Mouse (Mus musculus) cerebral cortex, adult 2 months (tissue): ENCODE data around the gene Sh3bgrl3.

Source experiments
- WGBS: fragments of 180-500 bp; shearing (Covaris S2); methylation state at CpG from one replicate; pipeline ENCODE4 v1.1.7; 2018; 5-methylcytosine and 5-hydroxymethylcytosine counted together

Gene Sh3bgrl3

GRCm38 (mm10) chr4:134128221-134128982, at the start of gene Sh3bgrl3:
Gene Sh3bgrl3, minus strand, starts transcription at chr4:134128789.
- WGBS, result under 1% methylated on average over 50 of the region's 50 CpGs

GRCm38 (mm10) chr4:134172391-134172790, 43.8 kb upstream of the Sh3bgrl3 start:
- 44% methylated on average over 3 of the region's 3 CpGs for WGBS

DNA sequence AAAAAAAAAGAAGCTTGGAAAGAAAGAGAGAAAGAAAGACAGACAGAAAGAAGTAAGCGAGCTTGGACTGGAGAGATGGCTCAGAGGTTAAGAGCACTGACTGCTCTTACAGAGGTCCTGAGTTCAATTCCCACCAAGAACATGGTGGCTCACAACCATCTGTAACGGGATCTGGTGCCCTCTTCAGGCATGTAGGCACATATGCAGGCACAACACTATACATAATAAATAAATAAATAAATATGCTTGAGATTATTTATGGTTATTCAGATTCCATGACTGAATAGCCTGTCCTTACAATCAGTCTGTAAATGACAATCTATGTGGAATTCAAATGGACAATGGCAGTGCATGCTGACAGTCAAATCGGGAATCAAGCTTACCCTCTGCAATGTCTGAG, 38.3 kb upstream of the Sh3bgrl3 start:
- 93% methylated on average over 3 of the region's 3 CpGs for WGBS

DNA sequence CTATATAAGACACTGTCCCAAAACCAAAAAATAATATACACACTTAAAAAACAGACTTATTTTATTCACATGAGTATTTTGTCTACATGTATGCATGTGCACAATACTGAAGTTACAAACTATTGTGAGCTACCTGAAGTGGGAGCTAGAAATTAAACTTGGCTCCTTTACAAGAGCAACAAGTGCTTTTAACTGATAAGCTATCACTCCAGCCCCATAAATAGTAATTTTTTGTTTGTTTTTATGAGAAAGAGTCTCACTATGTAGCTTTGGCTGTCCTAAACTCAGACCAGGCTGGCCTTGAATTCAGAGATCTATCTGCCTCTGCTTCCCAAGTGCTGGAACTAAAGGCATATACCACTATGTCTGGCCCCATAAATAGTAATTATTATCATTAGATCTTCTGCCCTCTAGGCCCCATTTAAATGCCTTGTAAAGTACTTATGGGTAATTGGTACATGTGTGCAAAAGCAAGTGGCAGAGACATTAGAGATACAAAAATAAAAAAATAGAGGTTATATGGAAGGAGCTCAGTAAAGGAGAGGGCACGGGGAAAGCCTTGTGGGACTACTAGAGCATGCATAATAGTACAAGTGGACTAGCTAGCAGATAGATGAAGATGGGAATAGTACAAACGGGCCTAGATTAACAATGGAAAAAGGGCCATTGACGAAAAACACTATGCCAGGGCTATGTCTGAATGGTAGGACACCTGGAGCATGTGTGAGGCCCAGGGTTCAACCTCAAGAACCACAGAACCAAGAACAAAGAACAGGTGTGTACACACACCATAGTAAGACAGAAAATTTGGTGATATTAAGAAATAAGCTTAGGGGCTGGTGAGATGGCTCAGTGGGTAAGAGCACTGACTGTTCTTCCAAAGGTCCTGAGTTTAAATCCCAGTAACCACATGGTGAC, 37.2 kb upstream of the Sh3bgrl3 start:
- WGBS, result 89% methylated on average over 3 of the region's 3 CpGs

DNA sequence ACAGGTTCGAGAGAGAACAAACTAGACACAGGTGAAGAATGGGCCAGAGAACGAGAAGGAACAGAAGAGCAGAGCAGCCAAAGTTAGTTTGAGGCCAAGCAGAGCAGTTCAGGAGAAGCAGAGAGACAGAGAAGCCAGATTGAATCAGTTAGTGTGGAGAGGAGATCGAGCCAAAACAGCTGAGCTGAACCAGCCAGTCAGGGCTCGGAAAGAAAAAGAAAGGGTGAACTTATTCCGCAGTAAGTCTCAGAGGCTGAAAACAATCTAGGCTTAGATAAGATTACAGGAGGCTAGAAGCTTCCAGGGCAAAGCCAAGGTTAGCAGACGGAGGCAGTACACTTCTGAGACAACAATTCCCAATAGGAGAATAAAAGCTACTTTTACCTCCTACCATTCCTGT, 36.4 kb upstream of the Sh3bgrl3 start:
- WGBS, result 58% methylated on average over 6 of the region's 6 CpGs

DNA sequence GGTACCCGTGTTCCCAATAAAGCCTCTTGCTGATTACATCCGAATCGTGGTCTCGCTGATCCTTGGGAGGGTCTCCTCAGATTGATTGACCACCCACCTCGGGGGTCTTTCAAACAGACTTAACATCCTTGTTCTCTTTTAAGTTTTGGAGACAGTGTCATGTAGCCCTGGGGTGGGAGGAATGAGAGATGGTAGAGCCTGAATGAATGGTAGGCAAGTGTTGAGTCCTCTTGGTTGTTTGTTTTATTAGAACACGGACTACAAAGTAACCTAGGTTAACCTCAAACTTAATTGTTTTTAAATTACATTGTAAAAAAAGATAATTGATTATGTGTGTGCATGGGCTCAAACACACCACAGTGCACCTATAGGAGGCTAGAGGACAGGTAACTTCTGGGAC, 36.0 kb upstream of the Sh3bgrl3 start:
- 84% methylated on average over 5 of the region's 6 CpGs for WGBS

DNA sequence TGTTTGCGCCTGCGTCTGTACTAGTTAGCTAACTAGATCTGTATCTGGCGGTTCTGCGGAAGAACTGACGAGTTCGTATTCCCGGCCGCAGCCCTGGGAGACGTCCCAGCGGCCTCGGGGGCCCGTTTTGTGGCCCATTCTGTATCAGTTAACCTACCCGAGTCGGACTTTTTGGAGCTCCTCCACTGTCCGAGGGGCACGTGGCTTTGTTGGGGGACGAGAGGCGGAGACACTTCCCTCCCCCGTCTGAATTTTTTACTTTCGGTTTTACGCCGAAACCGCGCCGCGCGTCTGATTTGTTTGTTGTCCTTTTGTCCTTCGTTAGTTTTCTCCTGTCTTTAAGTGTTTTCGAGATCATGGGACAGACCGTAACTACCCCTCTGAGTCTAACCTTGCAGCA, 31.5 kb upstream of the Sh3bgrl3 start:
- 14% methylated on average over 30 of the region's 30 CpGs for WGBS

- WGBS, result 88% methylated on average over 6 of the region's 6 CpGs
These were observed 30.2 kb upstream of the Sh3bgrl3 start for GRCm38 (mm10) chr4:134158774-134159173.

- 92% methylated on average over 2 of the region's 2 CpGs for WGBS
These were observed 29.0 kb upstream of the Sh3bgrl3 start for GRCm38 (mm10) chr4:134157558-134157957.

- 44% methylated on average over 8 of the region's 8 CpGs for WGBS
These were observed 28.2 kb upstream of the Sh3bgrl3 start for GRCm38 (mm10) chr4:134156744-134157143.

DNA sequence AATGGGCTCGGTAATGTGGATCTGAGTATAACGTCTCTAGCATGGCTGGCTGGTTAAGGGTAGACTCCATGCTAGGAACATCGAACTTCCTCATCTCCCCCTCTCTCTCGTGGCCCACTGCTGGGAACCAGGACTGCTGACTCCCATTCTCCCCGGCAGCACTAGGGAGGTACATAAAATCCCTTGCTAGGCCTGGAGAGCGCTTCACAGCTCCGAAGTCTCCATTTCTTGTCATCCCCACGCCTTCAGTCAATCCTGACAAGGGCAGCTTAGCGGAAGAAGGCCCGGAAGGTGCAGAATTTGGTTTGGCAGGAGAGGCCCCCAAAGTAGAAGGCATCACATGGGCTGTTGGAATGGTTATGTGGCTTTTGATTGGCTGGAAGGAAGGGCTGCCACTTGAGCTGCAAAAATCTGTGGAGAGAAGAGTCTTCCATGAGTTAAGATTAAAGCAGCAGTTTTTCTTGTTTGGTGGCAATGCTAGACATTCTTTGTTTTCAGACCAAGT, 27.4 kb upstream of the Sh3bgrl3 start:
- 89% methylated on average over 10 of the region's 10 CpGs for WGBS

DNA sequence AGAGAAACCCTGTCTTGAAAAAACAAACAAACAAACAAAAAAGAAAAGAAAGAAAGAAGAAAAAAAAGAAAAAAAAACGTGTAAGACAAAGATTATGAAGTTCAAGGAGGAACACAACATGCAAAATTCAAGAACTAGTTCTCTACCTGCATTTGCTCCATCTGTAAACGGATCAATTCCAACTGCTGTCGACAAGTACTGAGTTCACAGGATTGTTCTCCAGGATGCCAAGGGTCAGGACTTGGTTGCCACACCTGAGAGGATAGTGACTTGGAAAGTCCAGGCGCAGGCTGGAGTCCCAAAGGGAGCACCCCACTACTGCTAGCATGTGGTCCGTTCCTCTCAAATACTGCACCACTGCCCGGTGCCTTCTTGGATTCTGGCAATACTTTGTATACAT, 26.9 kb upstream of the Sh3bgrl3 start:
- 92% methylated on average over 6 of the region's 6 CpGs for WGBS

GRCm38 (mm10) chr4:134154354-134154753, 25.8 kb upstream of the Sh3bgrl3 start:
- 94% methylated on average over 3 of the region's 3 CpGs for WGBS

DNA sequence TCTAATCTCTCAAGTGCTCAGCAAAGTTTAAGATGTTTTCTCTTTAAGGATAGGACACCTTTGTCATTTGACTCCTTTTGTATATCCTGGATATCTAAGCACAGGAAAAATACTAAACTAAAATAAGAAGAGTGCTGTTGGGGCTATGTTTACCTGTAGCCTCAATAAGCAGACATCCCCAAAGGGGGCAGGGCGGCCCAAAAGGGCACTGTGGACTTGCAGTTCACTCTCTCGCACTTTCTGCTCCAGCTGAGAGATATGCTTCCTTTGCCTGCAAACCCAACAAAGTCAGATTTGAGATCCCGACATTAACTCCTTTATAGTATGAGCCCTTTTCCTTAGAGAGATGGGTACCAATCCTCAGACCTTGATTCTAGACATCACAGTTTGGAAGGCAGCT, 25.1 kb upstream of the Sh3bgrl3 start:
- 97% methylated on average over 3 of the region's 3 CpGs for WGBS

- 82% methylated on average over 3 of the region's 3 CpGs for WGBS
These were observed 23.5 kb upstream of the Sh3bgrl3 start for GRCm38 (mm10) chr4:134152112-134152511.

GRCm38 (mm10) chr4:134149389-134149788, 20.8 kb upstream of the Sh3bgrl3 start:
- 93% methylated on average over 4 of the region's 4 CpGs for WGBS

DNA sequence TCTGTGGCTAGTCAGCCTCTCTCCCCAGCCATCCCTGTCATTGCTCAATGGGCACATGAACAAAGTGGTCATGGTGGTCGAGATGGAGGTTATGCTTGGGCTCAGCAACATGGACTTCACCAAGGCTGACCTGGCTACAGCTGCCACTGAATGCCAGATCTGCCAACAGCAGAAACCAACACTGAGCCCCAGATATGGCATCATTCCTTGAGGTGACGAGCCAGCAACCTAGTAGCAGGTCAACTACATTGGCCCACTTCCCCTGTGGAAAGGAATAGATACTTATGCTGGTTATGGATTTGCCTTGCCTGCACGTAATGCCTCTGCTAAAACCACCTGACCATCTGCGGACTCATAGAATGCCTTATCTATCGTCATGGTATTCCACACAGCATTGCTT, 15.7 kb upstream of the Sh3bgrl3 start:
- 95% methylated on average over 5 of the region's 5 CpGs for WGBS

DNA sequence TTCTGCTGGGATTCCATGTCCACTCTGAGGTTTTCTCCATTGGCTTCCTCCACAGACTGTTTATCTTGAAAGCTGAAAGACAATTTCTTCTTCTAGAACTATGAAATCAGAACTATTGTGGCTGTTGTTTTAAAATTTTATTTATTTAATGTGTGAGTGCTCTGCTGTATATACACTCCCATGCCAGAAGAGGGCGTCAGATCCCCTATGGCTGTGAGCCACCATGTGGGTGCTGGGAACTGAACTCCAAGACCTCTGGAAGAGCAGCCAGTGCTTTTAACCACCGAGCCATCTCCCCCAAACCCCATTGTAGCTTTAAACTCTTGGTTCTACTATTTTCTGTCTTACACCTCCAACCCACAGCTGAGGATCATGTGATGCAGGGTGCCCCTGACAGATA, 10.3 kb upstream of the Sh3bgrl3 start:
- 83% methylated on average over 2 of the region's 2 CpGs for WGBS

DNA sequence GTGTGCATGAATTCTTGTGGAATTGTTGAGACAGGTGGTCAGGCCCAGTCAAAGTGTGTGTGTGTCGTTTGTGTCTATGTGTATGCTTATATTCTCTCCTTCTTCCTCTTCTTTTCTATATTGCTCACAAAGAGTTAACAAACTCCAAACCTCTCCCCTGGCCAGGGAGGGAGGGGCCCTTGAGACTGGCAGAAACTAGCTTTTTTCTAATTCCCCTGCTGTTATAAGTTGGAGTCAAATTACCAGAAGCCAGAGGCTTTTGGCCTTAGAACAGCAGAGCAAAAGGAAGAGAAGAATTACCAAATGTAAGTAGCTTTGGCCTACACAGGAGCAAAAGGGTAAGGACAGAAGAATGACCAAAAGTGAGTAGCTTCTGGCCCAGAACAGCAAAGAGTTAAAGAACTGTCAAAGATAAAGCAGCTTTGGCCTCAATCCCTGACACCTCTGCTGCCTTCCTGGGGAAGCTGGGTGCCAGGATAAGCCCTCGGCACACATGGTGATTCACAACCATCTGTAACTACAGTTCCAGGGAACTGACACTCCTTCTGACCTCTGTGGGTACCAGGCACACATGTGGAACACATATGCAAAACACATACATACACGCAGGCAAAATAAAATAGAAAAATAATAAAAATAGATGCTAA, 7.8 kb upstream of the Sh3bgrl3 start:
- 72% methylated on average over 3 of the region's 3 CpGs for WGBS

GRCm38 (mm10) chr4:134132519-134133095, 4.0 kb upstream of the Sh3bgrl3 start:
- 78% methylated on average over 8 of the region's 8 CpGs for WGBS

DNA sequence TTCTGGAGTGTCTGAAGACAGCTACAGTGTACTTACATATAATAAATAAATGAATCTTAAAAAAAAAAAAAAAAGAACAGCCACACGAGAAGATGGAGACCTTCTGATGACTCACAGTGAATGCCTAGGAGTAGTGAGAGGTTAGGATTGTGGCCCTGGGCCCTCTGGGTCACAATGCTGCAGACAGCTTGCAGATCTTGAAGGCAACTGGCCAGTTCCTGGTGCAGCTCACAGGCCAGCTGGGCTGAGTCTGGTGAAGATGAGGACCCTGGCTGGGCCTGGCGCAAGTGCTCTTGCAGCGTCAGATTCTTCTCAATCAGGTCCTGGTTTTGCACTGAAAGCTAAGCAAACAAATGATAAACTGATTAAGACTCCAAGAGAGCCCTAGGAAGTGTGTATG, 3.5 kb upstream of the Sh3bgrl3 start:
- 90% methylated on average over 3 of the region's 3 CpGs for WGBS

DNA sequence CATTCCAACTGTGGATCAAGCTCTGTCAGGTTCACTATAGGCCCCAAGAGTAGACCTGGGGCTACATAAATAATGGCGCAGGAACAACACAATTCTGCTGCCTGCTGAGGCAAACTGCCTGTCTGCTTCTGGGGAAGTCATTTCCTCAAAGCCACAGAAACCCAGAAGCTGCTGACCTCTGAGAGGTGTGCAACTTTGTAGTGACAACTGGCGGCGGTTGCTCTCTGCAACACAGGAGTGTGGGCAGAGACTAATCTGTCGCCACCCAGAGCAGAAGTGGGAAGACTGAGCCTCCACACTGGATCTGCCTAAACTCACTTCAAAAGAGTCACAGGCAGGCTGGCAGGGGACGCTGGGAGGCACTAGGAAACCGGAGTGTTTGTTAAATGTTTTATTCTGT, 893 bp upstream of the Sh3bgrl3 start:
- WGBS, result 37% methylated on average over 6 of the region's 6 CpGs
